Mouse (Mus musculus) midbrain, postnatal 0 days (tissue): ENCODE measurements at regions not wholly inside any gene's neighbourhood (a gene's known extent, or its start where the extent isn't known, plus 50 kb on each side); places are given as distances from the start of the nearest gene placed in this dataset.

Source experiments
- ATAC-seq: fragments of 200-750 bp; cut with Nextera tagmentation; 2 replicates; pipeline ENCODE4 v1.8.0; 2017; ENCODE audit warnings: moderate number of reproducible peaks, mild to moderate bottlenecking, moderate TSS enrichment, moderate library complexity; ENCODE audit not compliant: low FRiP score
- DNase-seq: peaks from one replicate; pipeline ENCODE4 v3.0.0-alpha.2; 2015; ENCODE audit warnings: low spot score
- H3K27ac ChIP-seq: fragments of 300-500 bp; sonication (generic); 2 replicates; pipeline ENCODE4 v1.5.1; 2014; ENCODE audit warnings: low read depth, mild to moderate bottlenecking, low read length, mixed read lengths
- H3K27me3 ChIP-seq: fragments of 300-500 bp; sonication (generic); 2 replicates; pipeline ENCODE4 v1.6.1; 2014; ENCODE audit warnings: low read length, control low read depth, mixed read lengths; ENCODE audit not compliant: insufficient read depth
- H3K36me3 ChIP-seq: fragments of 300-500 bp; sonication (generic); 2 replicates; pipeline ENCODE4 v1.6.1; 2014; ENCODE audit warnings: low read length, control low read depth, mixed read lengths; ENCODE audit not compliant: insufficient read depth
- H3K4me1 ChIP-seq: fragments of 300-500 bp; sonication (generic); 2 replicates; pipeline ENCODE4 v1.6.1; 2014; ENCODE audit warnings: mild to moderate bottlenecking, control low read depth, antibody characterized with exemption, low read length, mixed read lengths; ENCODE audit not compliant: insufficient read depth
- H3K4me2 ChIP-seq: fragments of 300-500 bp; sonication (generic); 2 replicates; pipeline ENCODE4 v1.6.1; 2014; ENCODE audit warnings: low read depth, mild to moderate bottlenecking, low read length, mixed read lengths; ENCODE audit not compliant: poor library complexity, severe bottlenecking
- H3K4me3 ChIP-seq: fragments of 300-500 bp; sonication (generic); 2 replicates; pipeline ENCODE4 v1.5.1; 2014; ENCODE audit warnings: low read depth, mild to moderate bottlenecking, low read length, moderate library complexity
- H3K9ac ChIP-seq: fragments of 300-500 bp; sonication (generic); replicated peaks from 2 replicates; pipeline ENCODE4 v1.6.1; 2014; ENCODE audit warnings: mild to moderate bottlenecking, low read length, moderate library complexity, mixed read lengths; ENCODE audit not compliant: poor library complexity, severe bottlenecking
- H3K9me3 ChIP-seq: fragments of 300-500 bp; sonication (generic); 2 replicates; pipeline ENCODE4 v1.6.1; 2016; ENCODE audit warnings: low read length, control low read depth
- CTCF ChIP-seq: IDR thresholded peaks from 2 replicates; pipeline ENCODE4 v1.5.1; 2016; ENCODE audit warnings: antibody characterized with exemption, mild to moderate bottlenecking
- whole genome bisulfite sequencing: fragments of 180-500 bp; shearing (Covaris S2); extraction: QIAGEN DNeasy Blood & Tissue Kit; methylation state at CpG from one replicate; pipeline ENCODE4 v1.1.7; 2014; 5-methylcytosine and 5-hydroxymethylcytosine counted together

DNA sequence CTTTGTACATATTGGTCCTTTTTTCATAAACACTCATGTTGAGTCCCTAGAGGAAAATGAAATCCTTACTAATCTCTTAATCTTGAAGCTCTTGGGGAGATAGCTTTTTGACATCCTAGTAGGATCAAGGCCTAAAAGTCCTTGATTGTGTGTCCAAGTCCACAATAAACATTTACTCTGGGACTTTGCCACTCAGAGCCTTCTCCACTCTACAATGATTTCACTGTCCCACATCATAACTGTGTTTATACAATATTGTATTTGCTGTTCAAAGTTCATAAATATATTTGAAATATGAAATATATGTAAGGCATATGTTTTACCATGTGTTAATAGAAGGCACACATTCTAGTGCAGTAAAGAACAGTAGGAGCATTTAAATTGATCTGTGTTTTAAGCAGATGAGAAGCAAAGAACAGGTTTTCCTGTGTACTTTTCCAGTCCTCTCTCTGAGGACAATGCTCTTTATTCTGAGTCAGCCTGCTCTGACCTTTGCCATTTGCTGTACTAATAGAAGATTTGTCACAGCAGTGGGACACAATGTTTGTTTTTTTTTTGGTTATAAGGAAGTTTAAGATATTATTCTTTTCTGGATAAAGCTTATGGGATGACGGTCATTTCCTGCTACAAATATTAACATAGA lies 130.7 kb upstream of the Gprin3 start:
- no peak for TF ChIP-seq CTCF
- H3K27ac ChIP-seq, result no peak overlapping the region
- no peak overlapping the region for H3K4me2 ChIP-seq
- no peaks in the 10 kb centered on the region for H3K27me3 ChIP-seq
- WGBS, result 89% methylated on average over 1 of the region's 1 CpGs
- no peak for ATAC-seq
- H3K9ac ChIP-seq, result no peak overlapping the region
- no peak for DNase-seq
- H3K4me3 ChIP-seq, result no peak overlapping the region
- H3K4me1 ChIP-seq, result no peaks in the 10 kb centered on the region
- H3K9me3 ChIP-seq, result no peaks in the 10 kb centered on the region
- no peaks in the 10 kb centered on the region for H3K36me3 ChIP-seq

DNA sequence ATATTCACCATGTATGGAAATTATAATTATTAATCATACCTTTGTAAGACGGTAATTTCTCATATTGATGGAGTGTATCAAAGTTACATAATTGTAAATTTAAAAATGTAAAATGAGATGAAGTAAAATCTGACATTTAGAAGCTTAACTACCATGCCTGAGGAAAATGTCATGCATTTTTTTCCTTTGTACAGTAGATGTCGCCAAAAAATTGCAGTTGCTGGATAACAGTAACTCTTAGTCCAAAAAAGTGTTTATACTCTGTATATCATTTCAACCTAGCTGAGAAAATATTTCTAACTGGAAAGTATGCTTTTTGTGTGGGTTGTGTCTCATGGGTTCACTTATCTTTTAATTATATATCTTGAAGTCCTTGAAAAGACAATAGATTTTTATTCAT lies 110.9 kb upstream of the Gprin3 start:
- no peaks in the 10 kb centered on the region for H3K36me3 ChIP-seq
- no peak overlapping the region for H3K4me3 ChIP-seq
- TF ChIP-seq CTCF, result peak; percentile 70
- H3K4me1 ChIP-seq, result no peaks in the 10 kb centered on the region
- no peak overlapping the region for H3K27ac ChIP-seq
- H3K4me2 ChIP-seq, result no peak overlapping the region
- H3K9me3 ChIP-seq, result no peaks in the 10 kb centered on the region
- DNase-seq (peak; percentile 42), ATAC-seq (no peak)
- WGBS, result 69% methylated on average over 2 of the region's 2 CpGs
- H3K27me3 ChIP-seq, result no peaks in the 10 kb centered on the region
- no peak overlapping the region for H3K9ac ChIP-seq

DNA sequence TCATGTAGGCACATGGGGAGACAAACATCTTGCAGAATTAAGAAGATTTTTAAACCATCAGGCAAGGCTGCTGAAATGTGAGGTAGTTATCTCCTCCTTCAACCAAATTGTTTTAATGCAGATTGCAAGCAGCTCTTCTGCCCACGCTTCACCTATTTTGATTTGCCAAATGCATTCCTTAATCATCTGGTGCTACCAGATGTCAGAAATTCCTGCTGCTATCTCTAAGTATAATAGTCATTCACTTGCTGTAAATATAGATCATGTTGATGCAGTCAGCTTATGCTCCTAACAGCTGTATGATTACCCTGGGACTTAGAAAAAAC lies 98.8 kb upstream of the Gprin3 start:
- no peaks in the 10 kb centered on the region for H3K27me3 ChIP-seq
- no peak for TF ChIP-seq CTCF
- no peaks in the 10 kb centered on the region for H3K4me1 ChIP-seq
- no peak overlapping the region for H3K27ac ChIP-seq
- H3K4me2 ChIP-seq, result no peak overlapping the region
- H3K9ac ChIP-seq, result no peak overlapping the region
- 84% methylated on average over 1 of the region's 1 CpGs for WGBS
- ATAC-seq (no peak), DNase-seq (no peak)
- H3K9me3 ChIP-seq, result no peaks in the 10 kb centered on the region
- no peaks in the 10 kb centered on the region for H3K36me3 ChIP-seq
- no peak overlapping the region for H3K4me3 ChIP-seq

GRCm38 (mm10) chr6:59524095-59524939 lies 98.2 kb upstream of the Gprin3 start:
- TF ChIP-seq CTCF, result no peak
- no peaks in the 10 kb centered on the region for H3K9me3 ChIP-seq
- no peaks in the 10 kb centered on the region for H3K36me3 ChIP-seq
- no peak overlapping the region for H3K4me3 ChIP-seq
- H3K4me1 ChIP-seq, result no peaks in the 10 kb centered on the region
- H3K27ac ChIP-seq, result no peak overlapping the region
- DNase-seq, result no peak
- ATAC-seq, result no peak
- no peak overlapping the region for H3K4me2 ChIP-seq
- 79% methylated on average over 1 of the region's 1 CpGs for WGBS
- H3K9ac ChIP-seq, result no peak overlapping the region
- no peaks in the 10 kb centered on the region for H3K27me3 ChIP-seq

- ATAC-seq (no peak), DNase-seq (no peak)
- no peak overlapping the region for H3K4me2 ChIP-seq
- no peak overlapping the region for H3K27ac ChIP-seq
- TF ChIP-seq CTCF, result no peak
- no peak overlapping the region for H3K4me3 ChIP-seq
- no peak overlapping the region for H3K9ac ChIP-seq
- H3K4me1 ChIP-seq, result no peaks in the 10 kb centered on the region
- H3K27me3 ChIP-seq, result no peaks in the 10 kb centered on the region
- H3K9me3 ChIP-seq, result no peaks in the 10 kb centered on the region
- no peaks in the 10 kb centered on the region for H3K36me3 ChIP-seq
These were observed 96.9 kb upstream of the Gprin3 start for GRCm38 (mm10) chr6:59522960-59523359.

DNA sequence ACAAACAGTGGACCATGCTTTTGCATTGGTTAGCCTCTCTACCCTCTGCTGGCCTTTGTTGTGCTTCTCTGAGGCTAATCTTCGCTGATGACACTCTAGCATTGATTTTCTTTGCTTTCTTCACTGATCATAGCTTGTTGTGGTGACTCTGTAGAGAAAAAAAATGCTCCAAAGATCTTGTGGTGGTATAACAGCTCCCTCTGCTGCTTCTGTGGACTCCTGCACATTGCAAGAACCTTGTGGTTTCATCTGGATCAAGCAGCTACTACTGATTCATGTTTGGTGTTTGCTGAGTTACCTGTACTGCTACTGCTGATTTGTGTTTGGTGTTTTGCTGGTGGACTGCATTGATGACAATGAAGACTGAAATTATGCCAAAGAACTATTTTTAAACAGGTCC lies 74.7 kb upstream of the Gprin3 start:
- TF ChIP-seq CTCF, result peak; percentile 61
- Histone ChIP-seq H3K9ac (no peak overlapping the region), H3K4me3 (no peak overlapping the region), H3K9me3 (no peaks in the 10 kb centered on the region), H3K27me3 (no peaks in the 10 kb centered on the region), H3K27ac (no peak overlapping the region), H3K4me2 (no peak overlapping the region), H3K4me1 (no peaks in the 10 kb centered on the region), H3K36me3 (no peaks in the 10 kb centered on the region)
- peak; percentile 2 for DNase-seq
- WGBS, result 35% methylated on average over 1 of the region's 1 CpGs
- no peak for ATAC-seq
